Mouse (Mus musculus) spleen, adult 12 weeks (tissue): ENCODE results near the gene Lysmd4.

Experiments
- DNase-seq: peaks from one replicate; pipeline ENCODE4 v3.0.0; 2022; ENCODE audit warnings: low spot score

Lysmd4 gene

DNA sequence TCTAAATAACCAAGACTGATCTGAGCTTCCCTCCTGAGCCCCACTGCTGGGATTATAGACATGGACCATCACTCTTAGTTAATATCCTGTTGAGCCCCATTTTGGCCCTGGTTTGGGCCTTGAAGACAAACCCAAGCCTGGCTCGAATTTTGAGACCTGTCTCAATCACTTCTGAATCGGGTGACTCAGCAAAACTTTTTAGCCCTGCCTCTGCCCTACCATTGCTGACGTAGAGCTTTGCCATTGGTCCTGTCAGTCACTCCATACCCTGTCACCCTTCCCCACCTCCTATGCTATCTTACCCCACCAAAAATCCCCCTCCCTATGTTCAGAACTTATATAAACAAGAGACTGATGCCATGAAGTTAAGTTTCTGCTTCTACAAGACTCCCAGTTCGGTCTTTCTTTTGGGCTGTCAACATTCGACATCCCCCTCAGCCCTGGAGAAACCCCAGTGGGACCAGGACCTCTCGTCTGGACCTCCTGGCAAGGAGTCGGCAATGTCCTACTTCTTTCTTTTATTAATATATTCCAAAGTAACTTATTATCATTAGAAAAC is 119.8 kb downstream of the Lysmd4 start:
- no peak for DNase-seq

GRCm38 (mm10) chr7:67344443-67344842 is 122.1 kb downstream of the Lysmd4 start:
- no peak for DNase-seq

GRCm38 (mm10) chr7:67352989-67353388 is 130.6 kb downstream of the Lysmd4 start:
- DNase-seq: no peak

GRCm38 (mm10) chr7:67353667-67354066 is 131.3 kb downstream of the Lysmd4 start:
- peak; percentile 23 for DNase-seq

DNA sequence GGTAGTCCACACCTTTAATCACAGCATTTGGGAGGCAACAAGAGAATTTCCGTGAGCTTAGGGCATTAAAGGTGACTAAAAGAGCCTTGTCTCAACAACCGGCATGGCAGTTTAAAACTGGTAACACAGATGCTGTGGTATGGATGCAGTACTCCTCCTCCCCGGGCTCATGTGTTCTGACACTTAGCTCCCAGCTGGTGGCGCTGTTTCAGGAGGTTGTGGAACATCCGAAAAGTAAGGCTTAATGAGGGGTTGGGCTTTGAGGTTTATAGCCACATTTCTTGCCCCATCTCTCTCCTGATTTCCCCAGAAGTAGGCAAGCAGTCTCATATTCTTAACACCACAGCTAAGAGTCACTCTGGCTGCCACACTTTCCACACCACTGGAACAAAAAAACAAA is 133.5 kb downstream of the Lysmd4 start:
- no peak for DNase-seq
